Mouse (Mus musculus) forebrain, embryonic 14.5 days (tissue): ENCODE results near the gene Frmpd1. TPM values are rescaled to one million over a fixed set of nuclear protein-coding genes. Genes with fewer than 3 reads are reported as not detected.

ENCODE experiments used
- ATAC-seq: fragments of 200-750 bp; cut with Nextera tagmentation; 2 replicates; pipeline ENCODE4 v1.8.0; 2017; ENCODE audit warnings: mild to moderate bottlenecking, moderate library complexity
- DNase-seq: peaks from one replicate; pipeline ENCODE4 v3.0.0-alpha.2; 2015; ENCODE audit warnings: low spot score
- H3K27ac ChIP-seq: fragments of 300-500 bp; sonication (generic); 2 replicates; pipeline ENCODE4 v1.5.1; 2014; ENCODE audit warnings: low read depth, mild to moderate bottlenecking, control low read depth, low read length, moderate library complexity
- H3K27me3 ChIP-seq: fragments of 300-500 bp; sonication (generic); replicated peaks from 2 replicates; pipeline ENCODE4 v1.6.1; 2014; ENCODE audit warnings: low read length, control low read depth, mixed read lengths; ENCODE audit not compliant: control insufficient read depth, insufficient read depth
- H3K36me3 ChIP-seq: fragments of 300-500 bp; sonication (generic); 2 replicates; pipeline ENCODE4 v1.6.1; 2014; ENCODE audit warnings: low read length, control low read depth; ENCODE audit not compliant: control insufficient read depth, insufficient read depth
- H3K4me1 ChIP-seq: fragments of 300-500 bp; sonication (generic); 2 replicates; pipeline ENCODE4 v1.6.1; 2014; ENCODE audit warnings: antibody characterized with exemption, low read length, control low read depth; ENCODE audit not compliant: control insufficient read depth, insufficient read depth
- H3K4me2 ChIP-seq: fragments of 300-500 bp; sonication (generic); 2 replicates; pipeline ENCODE4 v1.6.1; 2014; ENCODE audit warnings: mild to moderate bottlenecking, control low read depth, low read length
- H3K4me3 ChIP-seq: fragments of 300-500 bp; sonication (generic); 2 replicates; pipeline ENCODE4 v1.5.1; 2014; ENCODE audit warnings: low read depth, low read length, control low read depth
- H3K9ac ChIP-seq: fragments of 300-500 bp; sonication (generic); 2 replicates; pipeline ENCODE4 v1.6.1; 2014; ENCODE audit warnings: mild to moderate bottlenecking, low read length, control low read depth, moderate library complexity
- H3K9me3 ChIP-seq: fragments of 300-500 bp; sonication (generic); replicated peaks from 2 replicates; pipeline ENCODE4 v1.6.1; 2016; ENCODE audit warnings: low read length, control low read depth, mixed read lengths; ENCODE audit not compliant: control insufficient read depth
- WGBS: fragments of 180-500 bp; shearing (Covaris S2); extraction: QIAGEN DNeasy Blood & Tissue Kit; methylation state at CpG from one replicate; pipeline ENCODE4 v1.1.7; 2014; 5-methylcytosine and 5-hydroxymethylcytosine counted together
- polyA plus RNA-seq: library from polyadenylated mRNA; unstranded; fragments of >200 nt; fragmentation: Nextera tagmentation; extraction: Ambion mirVana; gene quantifications from 2 replicates; pipeline ENCODE4 v1.2.1, GENCODE M21; 2014

Frmpd1 gene
- polyA plus RNA-seq, 1 experiment from 2014 or later = 0.25 TPM

GRCm38 (mm10) chr4:45252861-45253262 is 68.2 kb downstream of the Frmpd1 start:
- Histone ChIP-seq H3K9ac (no peak overlapping the region), H3K4me2 (peak overlapping the region; percentile 6; the same call in 1 of the 2 replicates), H3K4me1 (peaks cover 27% of the 10 kb centered on the region), H3K27ac (no peak overlapping the region), H3K27me3 (0 out of 2 replicates have a peak, but pooled peaks cover 3% of the 10 kb centered on the region), H3K9me3 (no peaks in the 10 kb centered on the region), H3K4me3 (no peak overlapping the region), H3K36me3 (no peaks in the 10 kb centered on the region)
- 9% methylated on average over 9 of the region's 9 CpGs for WGBS
- DNase-seq = peak; percentile 87
- ATAC-seq = peak; percentile 66

GRCm38 (mm10) chr4:45253839-45254601 is 69.3 kb downstream of the Frmpd1 start:
- WGBS = 22% methylated on average over 11 of the region's 11 CpGs
- peak; percentile 70 for DNase-seq
- Histone ChIP-seq H3K9me3 (no peaks in the 10 kb centered on the region), H3K9ac (no peak overlapping the region), H3K4me2 (0 out of 2 replicates have a peak overlapping the region, but pooled peaks have one; percentile 6), H3K4me1 (peaks cover 27% of the 10 kb centered on the region), H3K27ac (no peak overlapping the region), H3K36me3 (no peaks in the 10 kb centered on the region), H3K27me3 (0 out of 2 replicates have a peak, but pooled peaks cover 3% of the 10 kb centered on the region), H3K4me3 (no peak overlapping the region)
- ATAC-seq = peak; percentile 78

GRCm38 (mm10) chr4:45259232-45259832 is 74.7 kb downstream of the Frmpd1 start:
- H3K27ac ChIP-seq = no peak overlapping the region
- no peak overlapping the region for H3K4me2 ChIP-seq

GRCm38 (mm10) chr4:45261551-45261950 is 76.9 kb downstream of the Frmpd1 start:
- no peak for DNase-seq

More at GRCm38 (mm10) chr4:45259232-45259832, 74.7 kb downstream of the Frmpd1 start:
- no peaks in the 10 kb centered on the region; the same call in 1 of the 2 replicates for H3K4me1 ChIP-seq
- no peaks in the 10 kb centered on the region for H3K9me3 ChIP-seq
- peak; percentile 48 for DNase-seq
- H3K9ac ChIP-seq = no peak overlapping the region
- no peaks in the 10 kb centered on the region for H3K27me3 ChIP-seq
- no peak for ATAC-seq
- 46% methylated on average over 4 of the region's 4 CpGs for WGBS
- H3K36me3 ChIP-seq = no peaks in the 10 kb centered on the region
- no peak overlapping the region for H3K4me3 ChIP-seq

GRCm38 (mm10) chr4:45267883-45268282 is 83.2 kb downstream of the Frmpd1 start:
- no peaks in the 10 kb centered on the region for H3K9me3 ChIP-seq
- H3K4me3 ChIP-seq = no peak overlapping the region
- no peak for ATAC-seq

More at GRCm38 (mm10) chr4:45261551-45261950, 76.9 kb downstream of the Frmpd1 start:
- ATAC-seq = no peak
- Histone ChIP-seq H3K4me2 (no peak overlapping the region), H3K4me1 (no peaks in the 10 kb centered on the region), H3K27me3 (no peaks in the 10 kb centered on the region), H3K27ac (no peak overlapping the region), H3K9me3 (no peaks in the 10 kb centered on the region), H3K9ac (no peak overlapping the region), H3K36me3 (no peaks in the 10 kb centered on the region), H3K4me3 (no peak overlapping the region)
- WGBS = 70% methylated on average over 4 of the region's 4 CpGs

GRCm38 (mm10) chr4:45271041-45271452 is 86.4 kb downstream of the Frmpd1 start:
- no peaks in the 10 kb centered on the region for H3K36me3 ChIP-seq
- no peak overlapping the region for H3K4me3 ChIP-seq
- ATAC-seq = peak; percentile 93
- 53% methylated on average over 10 of the region's 10 CpGs for WGBS
- H3K9me3 ChIP-seq = no peaks in the 10 kb centered on the region
- peak; percentile 81 for DNase-seq
- no peak overlapping the region; the same call in 1 of the 2 replicates for H3K4me2 ChIP-seq
- peak overlapping the region; percentile 52; the same call in 1 of the 2 replicates for H3K27ac ChIP-seq
- no peaks in the 10 kb centered on the region for H3K27me3 ChIP-seq
- peak overlapping the region; percentile 25; the same call in 1 of the 2 replicates for H3K9ac ChIP-seq
- H3K4me1 ChIP-seq = peaks cover 9% of the 10 kb centered on the region

More at GRCm38 (mm10) chr4:45267883-45268282, 83.2 kb downstream of the Frmpd1 start:
- Histone ChIP-seq H3K27me3 (no peaks in the 10 kb centered on the region), H3K9ac (no peak overlapping the region), H3K4me2 (no peak overlapping the region), H3K27ac (no peak overlapping the region), H3K36me3 (no peaks in the 10 kb centered on the region), H3K4me1 (peaks cover 9% of the 10 kb centered on the region)
- 91% methylated on average over 3 of the region's 3 CpGs for WGBS
- no peak for DNase-seq

GRCm38 (mm10) chr4:45275770-45276169 is 91.1 kb downstream of the Frmpd1 start:
- no peak for DNase-seq
- Histone ChIP-seq H3K4me1 (peaks cover 9% of the 10 kb centered on the region), H3K36me3 (no peaks in the 10 kb centered on the region), H3K27me3 (no peaks in the 10 kb centered on the region), H3K9me3 (no peaks in the 10 kb centered on the region), H3K4me2 (no peak overlapping the region), H3K4me3 (no peak overlapping the region), H3K27ac (no peak overlapping the region), H3K9ac (no peak overlapping the region)
- WGBS = 86% methylated on average over 8 of the region's 8 CpGs
- no peak for ATAC-seq

- WGBS = 52% methylated on average over 8 of the region's 8 CpGs
- Histone ChIP-seq H3K36me3 (no peaks in the 10 kb centered on the region), H3K4me2 (no peak overlapping the region), H3K9ac (no peak overlapping the region), H3K27me3 (no peaks in the 10 kb centered on the region), H3K4me1 (no peaks in the 10 kb centered on the region), H3K4me3 (no peak overlapping the region), H3K9me3 (no peaks in the 10 kb centered on the region), H3K27ac (no peak overlapping the region)
- DNase-seq (no peak), ATAC-seq (no peak)
Observed at GRCm38 (mm10) chr4:45279292-45279691, 94.6 kb downstream of the Frmpd1 start.
